Mouse (Mus musculus) liver (tissue): ENCODE results near the gene Casc3.

Experiments
- DNase-seq: peaks from one replicate; pipeline ENCODE4 v3.0.0-alpha.2; 2020; ENCODE audit warnings: mixed read lengths

The Casc3 gene

GRCm38 (mm10) chr11:98773635-98774295 lies 30.9 kb upstream of the Casc3 start:
- DNase-seq: peak; percentile 100

GRCm38 (mm10) chr11:98774582-98775347 lies 29.9 kb upstream of the Casc3 start, which contains the start of gene Nr1d1:
Gene Nr1d1, minus strand, starts transcription at chr11:98775333.
- no peak for DNase-seq

DNA sequence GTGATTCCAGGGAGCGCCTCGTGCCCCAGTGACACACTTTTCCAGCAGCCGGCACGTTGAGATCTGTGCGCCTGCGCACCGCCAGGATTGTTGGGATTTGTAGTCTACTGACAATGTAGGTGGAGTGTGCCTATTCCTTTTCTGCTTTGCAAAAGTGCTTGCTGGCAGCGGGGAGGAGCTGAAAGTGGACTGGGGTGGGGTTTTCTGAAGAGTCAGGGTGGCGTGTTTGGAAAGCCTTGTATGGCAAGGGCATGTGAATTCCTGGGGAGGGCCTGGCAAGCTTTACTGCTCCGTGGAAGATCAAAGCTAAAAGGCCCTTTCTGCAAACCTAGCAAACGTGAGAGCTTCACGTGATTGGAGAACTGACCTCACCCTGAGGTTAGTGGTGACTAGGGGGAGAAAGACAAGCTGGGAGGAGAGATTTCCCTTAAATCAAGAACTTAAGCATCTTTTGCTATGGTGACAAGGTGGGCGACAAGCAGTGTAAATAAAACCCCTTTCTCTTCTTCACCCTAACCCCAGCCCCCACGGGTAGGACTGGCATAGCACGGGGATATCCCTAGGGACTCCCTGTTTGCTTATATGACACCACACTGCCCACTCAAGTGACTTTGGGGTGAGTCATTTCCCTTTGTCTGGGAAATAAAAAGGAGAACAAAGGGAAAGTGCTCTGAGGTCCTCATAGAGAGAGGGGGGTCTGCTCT lies 29.2 kb upstream of the Casc3 start:
- DNase-seq: peak; percentile 90

- no peak for DNase-seq
Observed at GRCm38 (mm10) chr11:98776052-98776764, 28.5 kb upstream of the Casc3 start.

DNA sequence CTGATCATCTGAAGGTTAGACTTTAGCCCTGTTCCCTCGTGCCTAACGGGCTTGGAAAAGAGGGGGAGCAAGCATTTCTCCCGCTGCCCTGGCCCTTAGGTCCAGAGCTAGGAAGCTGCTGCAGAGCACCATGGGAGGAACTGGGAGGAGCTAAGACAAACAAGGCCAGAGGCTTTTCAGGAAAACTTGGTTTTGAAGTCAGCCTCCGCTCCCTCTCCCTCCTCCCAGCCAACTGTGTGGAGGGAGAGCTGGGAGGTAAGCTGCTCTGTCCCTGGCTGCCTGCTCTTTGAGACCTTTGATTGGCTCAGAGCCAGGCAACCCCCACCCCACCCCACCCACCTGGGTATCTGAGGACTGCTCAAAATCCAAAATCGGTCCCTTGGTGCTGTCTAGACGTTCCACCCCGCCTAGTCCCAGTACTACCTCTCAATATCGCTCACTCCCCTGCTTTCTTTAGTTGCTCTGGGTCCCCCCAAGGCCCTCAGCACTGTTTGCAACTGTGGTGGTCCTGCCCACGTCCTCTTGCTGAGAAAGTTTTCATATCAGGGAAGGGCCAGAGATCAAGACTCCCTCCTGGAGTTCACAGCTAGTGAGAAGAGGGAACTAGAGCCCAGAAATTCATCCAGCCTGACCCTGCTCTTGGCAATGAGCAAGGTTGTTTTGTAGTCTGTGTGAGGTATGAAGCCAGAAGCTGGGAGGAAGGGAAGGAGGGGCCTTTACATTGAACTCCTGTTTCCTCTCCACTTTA lies 27.7 kb upstream of the Casc3 start:
- DNase-seq: peak; percentile 46

DNA sequence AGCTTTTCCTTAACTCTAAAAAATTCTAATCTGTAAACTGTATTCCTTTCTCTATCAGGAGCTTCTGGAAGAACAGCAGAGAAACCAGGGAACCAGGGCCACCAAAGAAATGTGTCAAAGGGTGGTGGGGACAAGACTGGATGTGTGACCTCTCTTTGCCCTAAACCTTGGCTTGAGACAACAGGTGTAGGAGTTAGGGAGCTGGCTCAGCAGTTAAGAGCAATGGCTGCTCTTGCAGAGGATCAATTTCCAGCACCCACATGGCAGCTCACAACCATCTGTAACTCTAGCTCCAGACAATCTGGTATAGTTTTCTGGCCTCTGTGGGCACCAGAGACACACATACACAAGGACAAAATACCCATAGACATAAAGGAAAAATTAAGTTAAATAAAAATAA lies 26.8 kb upstream of the Casc3 start:
- no peak for DNase-seq

GRCm38 (mm10) chr11:98781851-98782512 lies 22.7 kb upstream of the Casc3 start:
- DNase-seq: no peak

- DNase-seq: no peak
Observed at GRCm38 (mm10) chr11:98782651-98783235, 22.0 kb upstream of the Casc3 start.

DNA sequence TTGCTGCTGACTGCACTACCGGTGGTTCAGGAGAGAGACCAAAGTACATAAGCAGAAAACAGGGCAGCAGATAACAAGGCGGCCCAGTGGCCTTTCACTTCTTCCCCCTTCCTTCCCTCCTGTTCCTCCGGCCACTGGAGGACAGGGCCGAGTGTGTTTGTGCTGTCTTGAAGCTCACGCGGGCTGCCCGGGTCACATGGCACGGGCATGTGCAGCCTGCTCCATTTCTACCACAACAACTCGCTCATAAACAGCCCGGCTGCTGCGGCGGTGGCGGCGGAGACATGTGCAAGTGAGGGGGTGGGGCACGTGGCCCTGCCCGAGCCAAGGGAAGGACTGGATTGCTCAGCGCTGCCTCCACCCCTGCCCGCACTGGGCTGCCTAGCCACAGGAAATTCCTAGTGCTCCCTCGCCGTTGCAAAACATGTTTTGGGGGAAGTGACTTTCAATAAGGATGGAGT lies 21.4 kb upstream of the Casc3 start:
- DNase-seq: peak; percentile 85

DNA sequence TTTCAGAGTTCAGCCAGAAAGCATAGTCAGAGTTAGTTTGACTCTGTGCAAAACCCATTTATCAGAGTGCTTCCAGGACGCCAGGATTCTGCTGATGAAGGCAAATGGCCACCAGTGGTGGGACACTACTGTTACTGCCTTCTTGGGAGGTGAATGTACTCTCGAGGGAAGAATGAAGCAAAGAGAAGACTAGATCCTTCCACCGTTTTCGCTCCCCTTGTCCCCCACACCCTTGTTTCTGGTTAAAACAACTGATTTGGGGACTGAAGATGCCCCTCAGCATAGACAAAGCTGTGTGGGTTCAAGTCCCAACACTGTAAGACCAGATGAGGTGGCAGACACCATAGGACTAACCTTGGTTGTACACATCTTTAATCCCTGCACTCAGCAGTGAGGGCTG lies 20.6 kb upstream of the Casc3 start:
- DNase-seq: no peak

DNA sequence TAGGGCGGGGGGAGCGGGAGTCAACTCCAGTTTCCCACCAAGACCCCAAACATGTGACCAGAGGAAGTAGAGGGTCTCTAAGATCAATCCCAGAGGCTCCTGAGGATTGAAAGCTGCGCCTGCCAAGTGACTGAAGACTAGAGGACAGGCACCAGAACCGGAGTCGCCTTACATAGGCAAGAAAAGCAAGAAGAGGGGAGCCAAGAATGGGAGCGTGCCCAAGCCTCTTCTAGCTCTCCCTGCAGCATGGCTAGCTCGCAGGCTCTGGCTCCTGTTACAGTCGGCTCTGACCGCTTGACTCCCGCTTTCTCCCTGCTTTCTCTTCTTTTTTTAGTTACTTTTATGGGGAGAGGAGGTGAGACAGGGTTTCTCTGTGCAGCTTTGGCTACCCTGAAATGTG lies 19.5 kb upstream of the Casc3 start:
- DNase-seq: no peak

- DNase-seq: peak; percentile 70
Observed at GRCm38 (mm10) chr11:98785772-98786281, 18.9 kb upstream of the Casc3 start.

DNA sequence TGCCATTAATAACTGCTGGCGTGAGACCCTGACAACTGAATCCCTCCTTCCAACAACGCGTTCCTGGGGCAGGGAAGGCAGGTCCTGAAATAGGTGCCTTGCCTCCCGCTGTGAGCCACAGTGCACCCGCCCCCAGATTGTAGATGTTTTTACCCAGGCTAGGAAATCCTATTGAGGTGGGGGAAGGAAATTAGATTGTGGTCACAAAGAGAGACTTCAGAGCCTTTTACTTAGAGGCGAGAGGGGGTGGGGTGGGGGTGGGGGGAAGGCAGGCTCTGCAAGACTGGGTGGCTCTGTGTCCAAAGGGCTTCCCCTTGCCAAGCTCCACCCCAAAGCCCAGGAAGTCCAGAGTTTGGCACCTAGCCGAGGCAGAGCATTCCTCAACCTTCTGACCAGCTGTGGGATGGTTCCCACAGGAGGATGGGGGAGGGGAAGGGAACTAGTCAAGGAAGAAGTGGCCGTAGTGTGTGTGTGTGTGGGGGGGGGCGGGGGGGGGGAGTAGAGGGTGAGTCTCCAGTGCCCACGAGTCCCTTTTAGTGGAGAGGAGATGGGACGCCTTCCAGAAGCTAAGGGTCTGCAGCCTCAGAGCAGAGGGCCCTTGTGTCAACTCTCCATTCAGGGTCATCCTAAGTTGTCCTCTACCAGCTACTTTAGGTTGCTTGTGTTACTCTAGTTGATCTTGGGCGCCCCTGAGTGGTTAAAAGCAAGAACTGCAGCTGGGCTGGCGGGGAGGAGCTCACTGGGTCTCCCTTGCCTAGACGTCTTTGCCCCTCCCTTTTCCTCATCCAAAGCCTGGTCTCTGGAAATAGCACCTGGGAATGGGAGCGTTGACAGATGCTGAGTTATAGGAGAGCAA lies 18.1 kb upstream of the Casc3 start:
- peak; percentile 92 for DNase-seq

DNA sequence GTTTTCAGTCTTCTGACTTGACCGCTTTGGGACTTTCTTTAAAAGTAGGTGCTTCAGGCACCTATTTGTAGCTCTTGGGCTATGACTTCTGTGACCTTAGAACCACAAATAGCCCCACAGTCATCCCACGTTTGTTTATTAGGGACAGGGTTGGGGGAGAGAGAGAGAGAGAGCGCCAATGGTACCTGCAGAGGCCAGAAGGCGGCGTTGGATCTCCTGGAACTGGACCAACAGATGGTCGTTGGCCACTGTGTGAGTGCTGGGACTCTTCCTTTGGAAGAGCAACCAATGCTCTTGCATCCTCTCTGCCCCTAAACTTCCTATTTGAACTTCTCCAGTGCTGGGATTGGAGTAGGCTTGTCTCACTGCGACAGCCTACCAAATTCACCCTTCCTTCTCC lies 17.5 kb upstream of the Casc3 start:
- DNase-seq: no peak

DNA sequence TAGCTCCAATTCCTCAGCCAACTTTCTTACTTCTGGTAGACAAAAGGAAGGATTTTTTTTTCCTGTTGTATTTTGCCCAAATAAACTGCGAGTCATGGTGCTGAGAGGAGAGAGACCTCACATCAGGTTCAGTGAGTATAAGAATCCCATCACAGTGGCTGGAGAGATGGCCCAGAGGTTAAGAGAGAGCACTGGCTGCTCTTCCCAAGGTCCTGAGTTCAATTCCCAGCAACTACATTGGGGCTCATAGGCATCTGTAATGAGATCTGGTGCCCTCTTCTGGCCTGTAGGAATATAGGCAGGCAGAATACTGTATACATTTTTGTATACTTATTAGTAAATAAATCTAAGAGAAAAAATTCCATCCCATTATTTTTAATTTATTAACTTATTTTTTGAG lies 17.0 kb upstream of the Casc3 start:
- DNase-seq: no peak

DNA sequence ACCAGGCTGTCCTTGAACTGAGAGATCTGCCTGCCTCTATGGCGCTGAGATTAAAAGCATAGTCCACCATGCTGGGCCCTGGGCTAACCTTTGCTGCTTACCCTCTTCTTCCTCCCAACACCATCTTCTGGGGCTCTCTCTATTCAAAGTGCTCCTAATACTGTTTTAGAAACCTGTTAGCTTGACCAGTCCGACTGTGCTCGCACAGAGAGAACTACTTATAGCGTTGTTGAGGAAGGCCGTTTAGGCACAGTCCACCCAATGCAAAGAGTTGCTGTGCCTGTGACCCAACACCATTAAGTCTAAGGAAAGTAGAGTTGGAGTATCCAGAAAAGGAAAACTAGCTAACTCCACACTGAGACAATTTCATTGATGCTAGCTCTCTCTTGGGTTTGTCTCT lies 16.6 kb upstream of the Casc3 start:
- no peak for DNase-seq

DNA sequence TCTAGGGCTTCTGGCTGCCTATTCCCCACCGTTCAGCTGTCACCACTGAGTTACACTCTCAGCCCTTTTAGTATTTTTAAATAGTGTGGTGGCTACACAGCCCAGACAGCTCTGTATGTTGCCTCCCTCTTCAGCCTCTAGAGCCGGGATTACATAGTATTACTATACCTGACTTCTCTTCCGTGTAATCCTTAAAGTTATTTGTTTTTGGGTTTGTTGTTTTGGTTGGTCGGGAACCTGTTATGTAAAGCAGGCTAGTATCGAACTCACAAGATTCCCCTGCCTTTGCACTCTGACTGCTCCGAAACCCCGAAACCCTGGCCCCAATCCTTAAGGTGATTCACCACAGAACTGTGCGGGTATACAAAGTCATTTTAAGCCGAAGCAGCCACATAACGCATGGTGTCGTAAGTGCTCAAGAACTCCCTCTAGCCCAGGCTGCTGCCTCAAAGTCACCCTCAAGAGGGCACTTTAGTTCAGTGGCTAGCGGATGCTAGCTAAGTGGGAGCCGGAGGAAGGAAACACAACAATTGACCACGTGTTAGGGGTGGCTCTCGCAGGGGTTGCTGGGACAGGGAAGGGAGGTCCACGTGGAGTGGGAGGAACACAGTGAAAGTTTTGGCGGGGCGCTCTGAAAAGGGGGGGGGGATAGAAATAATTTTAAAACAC lies 16.0 kb upstream of the Casc3 start:
- DNase-seq: peak; percentile 85

DNA sequence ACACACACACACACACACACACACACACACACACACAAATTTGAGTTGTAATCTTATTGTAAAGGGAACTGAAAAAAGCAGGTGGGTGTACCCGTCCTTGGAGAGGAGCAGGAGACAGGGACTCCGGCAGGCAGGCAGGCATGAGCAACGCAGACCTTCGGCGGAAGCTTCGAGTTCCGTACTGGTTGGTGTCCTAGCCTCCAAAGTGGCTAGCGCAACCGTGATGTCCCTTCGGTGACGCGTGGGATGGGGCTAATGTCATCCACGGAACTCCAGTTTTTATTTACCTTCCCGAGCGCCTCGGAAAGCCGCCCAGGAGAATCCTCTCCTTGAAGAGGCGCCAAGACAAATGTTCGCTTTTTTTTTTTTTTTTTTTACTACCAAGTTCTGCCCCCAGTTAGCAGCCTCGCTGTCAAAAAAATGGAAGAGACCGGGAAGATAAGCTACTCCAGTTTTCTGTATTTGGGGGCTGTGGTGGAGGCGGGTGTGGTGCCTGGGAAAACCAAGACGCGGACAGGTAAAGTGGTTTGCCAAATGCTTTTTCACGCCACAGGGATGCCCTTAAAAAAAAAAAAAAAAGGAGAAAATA lies 15.4 kb upstream of the Casc3 start:
- no peak for DNase-seq

DNA sequence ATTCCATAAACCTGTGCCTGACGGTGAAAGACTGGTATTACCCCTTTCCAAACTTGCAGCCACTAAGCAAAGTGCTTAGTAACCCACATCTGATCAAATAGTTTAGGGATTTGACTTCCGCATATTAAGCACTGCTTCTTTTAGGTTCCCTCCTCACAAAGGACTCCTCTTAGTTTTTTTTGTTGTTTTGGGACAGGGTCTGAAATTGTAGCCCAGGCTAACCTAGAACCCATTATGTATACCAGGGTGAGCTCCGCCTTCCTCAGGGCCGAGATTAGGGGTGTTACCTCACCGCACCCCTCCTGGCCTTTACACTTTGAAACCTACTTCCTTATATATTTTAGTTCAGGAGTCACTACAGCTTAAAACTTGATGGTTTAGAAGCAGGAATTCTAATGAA lies 14.9 kb upstream of the Casc3 start:
- no peak for DNase-seq
